Mouse (Mus musculus): Measurements from ENCODE around the gene Tma7.
A peak's percentile ranks its signal among the peaks of the same experiment; 100 is the strongest.

The Tma7 gene

DNA sequence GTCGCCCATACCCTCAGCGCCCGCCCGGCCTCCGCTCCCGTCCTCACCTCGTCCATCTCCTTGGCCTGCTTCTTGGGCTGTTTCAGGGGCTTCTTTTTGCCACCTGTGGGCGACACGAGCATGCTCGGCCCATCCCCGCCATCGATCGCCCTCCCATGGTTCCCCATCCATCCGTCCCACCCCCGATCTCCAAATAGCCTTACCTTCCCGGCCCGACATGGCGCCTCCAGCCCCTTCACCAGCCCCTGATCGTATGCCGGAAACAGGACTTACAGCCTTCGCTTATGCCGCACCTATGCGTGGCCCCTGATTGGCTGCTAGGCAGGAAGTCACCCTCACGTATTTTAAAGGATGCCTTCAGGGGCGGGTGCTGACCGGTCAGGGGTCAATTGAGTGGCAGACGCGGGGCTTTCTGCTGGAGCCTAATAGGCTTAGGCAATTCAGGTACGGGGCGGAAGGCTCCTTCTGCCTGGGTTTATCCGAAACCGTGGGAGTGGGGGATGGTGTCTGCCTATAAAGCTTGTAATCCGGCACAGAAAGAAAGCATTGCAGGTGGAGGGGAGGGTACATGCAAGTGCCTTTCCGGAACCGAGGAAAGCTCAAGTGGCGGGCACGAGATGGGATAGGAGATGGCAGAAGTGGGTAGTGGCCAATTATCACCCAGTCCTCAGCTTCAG, at the start of gene Tma7, which contains the start of gene Ccdc51:
TSS of gene Tma7 (minus strand) at position 464 of the 677 bp plus-strand sequence.
TSS of gene Ccdc51 (plus strand) at position 370 of the 677 bp plus-strand sequence.
- peak; percentile 98 for DNase-seq (ENCODE audit: low read depth, low spot score)

DNA sequence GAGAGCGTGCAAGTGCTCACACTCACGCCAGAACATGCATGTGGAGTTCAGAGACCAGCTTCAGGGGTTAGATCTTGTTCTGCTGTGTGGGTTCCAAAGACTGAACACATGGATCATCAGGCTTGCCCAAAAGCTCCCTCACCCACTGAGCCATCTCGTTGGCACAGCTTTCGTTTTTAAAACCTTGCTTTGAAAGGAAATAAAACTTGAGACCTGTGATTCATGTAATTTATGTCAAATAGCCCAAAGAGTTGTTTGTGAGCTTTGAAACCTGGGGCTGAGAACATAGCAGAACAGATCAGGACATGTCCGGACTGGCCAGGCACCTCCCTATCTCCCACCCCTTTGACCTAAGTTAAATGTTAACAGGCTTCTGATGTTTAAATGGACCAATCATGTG, 47.7 kb upstream of the Tma7 start:
- DNase-seq (ENCODE audit: low read depth, low spot score), result no peak

DNA sequence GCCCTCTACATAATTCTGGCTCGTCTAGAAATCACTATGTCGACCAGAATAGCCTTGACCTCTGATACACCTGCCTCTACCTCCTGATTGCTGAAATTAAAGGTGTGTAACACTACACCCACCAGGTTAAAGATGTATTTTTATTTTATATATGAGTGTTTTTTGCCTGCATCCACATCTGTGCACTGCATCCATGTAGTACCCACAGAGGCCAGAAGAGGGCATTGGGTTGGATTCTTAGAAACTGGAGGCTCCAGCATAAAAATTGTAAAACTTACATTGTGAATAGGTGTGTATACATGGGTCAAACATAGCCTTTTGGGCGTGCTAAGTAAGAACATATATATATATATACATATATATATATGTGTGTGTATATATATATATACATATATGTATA, 45.8 kb upstream of the Tma7 start:
- DNase-seq (ENCODE audit: low read depth, low spot score), result peak; percentile 42

DNA sequence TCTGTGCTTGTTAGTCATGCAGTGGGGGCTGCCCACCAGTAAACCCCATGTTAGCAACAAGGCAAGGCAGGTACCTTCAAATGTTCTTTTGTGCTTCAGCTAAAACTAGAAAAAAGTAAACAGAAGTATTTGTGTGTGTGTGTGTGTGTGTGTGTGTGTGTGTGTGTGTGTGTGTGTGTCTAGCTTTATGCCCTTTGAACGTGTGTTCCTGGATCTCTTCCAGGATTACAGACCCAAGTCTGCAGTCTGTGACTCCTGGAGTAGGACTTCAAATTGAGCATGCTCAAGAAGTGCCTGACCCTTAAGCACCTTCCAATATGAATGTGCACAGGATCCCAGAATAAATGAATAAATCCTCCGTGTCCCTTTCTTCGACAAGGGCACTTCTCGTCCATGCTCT, 44.7 kb upstream of the Tma7 start:
- DNase-seq (ENCODE audit: low read depth, low spot score), result no peak

DNA sequence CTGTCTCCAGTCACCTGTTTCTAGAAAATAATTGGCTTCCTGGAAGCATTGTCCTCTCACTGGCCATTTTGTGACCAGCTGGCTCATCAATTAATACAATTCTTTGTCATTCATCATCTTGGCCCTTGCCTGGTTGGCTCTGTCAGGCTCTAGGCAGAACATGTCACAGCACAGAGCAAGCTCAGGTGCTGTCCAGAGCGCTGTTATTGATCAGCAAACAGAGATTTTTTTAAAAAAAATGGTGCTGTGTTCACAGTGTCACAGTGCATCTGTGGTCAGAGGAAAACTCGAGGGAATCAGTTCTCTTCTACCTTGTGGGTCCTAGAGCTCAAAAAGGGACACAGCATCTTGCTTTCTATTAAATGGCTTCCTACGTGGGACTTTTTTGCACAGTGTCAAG, 43.1 kb upstream of the Tma7 start:
- no peak for DNase-seq (ENCODE audit: low read depth, low spot score)

DNA sequence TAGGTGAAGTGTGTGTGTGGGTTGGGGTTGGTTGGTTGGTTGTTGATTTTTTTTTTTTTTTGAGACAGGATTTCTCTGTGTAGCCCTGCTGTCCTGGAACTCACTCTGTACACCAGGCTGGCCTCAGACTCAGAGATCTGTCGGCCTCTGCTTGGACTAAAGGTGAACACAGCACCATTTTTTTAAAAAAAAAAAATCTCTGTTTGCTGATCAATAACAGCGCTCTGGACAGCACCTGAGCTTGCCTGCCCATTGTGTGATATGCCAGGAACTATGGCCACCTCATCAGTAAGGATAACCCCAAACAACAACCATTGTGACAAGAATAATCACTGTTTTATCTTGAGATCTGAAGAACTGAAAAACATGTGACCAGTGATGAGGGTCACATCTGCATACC, 42.7 kb upstream of the Tma7 start:
- DNase-seq (ENCODE audit: low read depth, low spot score), result no peak

DNA sequence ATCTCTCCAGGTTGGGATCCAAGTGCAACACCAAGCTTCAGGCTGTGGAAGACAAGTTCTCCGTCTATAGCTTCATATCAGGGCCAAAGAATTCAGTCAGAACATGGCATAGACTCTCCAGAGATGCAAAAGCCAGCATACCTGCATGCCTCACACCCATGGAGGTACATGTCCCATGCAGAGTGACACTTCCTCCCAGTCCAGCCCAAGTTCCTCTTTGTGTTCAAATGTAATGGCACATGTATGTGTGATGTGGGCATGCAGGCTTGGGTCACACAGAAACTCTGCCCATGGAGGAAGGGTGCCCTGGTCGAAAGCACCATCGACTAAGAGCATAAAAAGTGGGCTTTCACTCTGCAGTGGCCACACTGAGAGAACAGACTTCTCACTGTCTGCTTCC, 41.8 kb upstream of the Tma7 start:
- DNase-seq (ENCODE audit: low read depth, low spot score), result no peak

DNA sequence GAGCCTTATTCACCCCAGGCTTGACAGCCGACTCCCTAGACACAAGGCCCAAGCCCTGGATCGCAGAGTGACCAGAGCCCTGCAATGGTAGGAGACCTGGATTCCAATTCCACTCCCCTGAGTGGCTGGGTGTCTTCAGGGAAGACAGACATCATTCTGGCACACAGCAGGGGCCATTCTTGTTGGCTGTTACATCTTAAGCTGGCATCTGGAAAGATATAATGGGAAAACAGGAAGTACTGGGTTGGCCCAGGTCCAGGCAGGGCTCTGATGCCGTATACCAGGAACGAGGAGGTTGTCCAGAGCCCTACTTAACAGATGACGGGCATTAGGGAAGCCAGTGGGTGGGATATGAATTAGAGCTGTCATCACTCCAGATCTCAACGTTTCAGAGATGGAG, 40.9 kb upstream of the Tma7 start:
- no peak for DNase-seq (ENCODE audit: low read depth, low spot score)

DNA sequence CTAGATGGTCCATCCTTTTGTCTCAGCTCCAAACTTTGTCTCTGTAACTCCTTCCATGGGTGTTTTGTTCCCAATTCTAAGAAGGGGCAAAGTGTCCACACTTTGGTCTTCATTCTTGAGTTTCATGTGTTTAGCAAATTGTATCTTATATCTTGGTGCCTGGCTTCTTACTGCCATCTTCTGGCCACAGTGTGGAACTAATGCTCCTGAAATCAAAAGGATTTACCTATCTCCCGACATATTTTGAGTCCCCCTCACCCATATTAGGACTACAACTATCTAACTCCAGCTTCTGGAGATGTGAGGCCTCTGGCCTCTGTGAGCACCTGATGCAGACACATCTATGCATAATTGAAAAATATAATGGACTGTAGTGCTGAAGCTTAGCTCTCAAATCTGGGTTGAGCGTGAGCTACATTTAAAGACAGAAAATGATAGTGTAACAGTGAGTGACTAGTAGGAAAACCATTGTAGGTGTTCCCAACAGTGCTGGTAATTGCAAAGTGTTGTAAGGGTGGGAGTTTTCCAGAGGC, 40.2 kb upstream of the Tma7 start:
- peak; percentile 62 for DNase-seq (ENCODE audit: low read depth, low spot score)

DNA sequence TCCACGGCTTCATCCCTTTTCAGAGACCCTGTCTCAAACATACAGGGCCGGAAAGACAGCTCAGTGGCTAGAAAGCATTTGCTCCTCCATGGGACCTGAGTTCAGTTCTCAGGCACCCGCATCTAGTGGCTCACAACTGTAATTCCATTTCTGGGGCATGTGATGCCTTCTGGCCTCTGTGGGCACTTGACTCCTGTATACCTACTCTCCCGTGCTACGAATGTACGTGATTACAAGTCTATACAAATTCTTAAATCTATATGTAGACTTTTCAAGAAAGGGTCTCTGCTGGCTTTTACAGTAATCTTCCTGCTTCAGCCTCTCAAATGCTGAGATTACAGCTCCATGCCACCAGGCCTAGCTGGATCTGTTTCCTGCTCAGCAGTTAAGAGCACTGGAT, 38.6 kb upstream of the Tma7 start:
- no peak for DNase-seq (ENCODE audit: low read depth, low spot score)

DNA sequence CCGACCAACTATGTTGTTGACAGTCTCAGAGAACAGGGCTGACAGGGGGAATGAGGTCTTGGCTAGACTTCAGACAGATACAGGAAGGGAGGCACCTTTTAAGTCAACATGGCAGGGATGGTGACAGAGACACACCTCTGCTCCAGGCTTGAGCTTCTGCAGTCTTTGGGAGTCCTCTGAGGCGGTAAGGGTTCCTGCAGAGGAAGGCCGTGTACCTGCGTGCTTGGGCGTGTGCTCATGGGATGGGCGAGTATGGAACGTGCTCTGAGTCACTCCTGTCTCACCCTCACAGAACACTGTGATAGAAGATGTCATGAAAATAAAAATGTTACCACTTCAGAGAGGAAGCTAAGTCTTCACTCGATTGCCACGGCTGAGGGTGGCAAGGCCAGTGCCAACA, 37.2 kb upstream of the Tma7 start:
- no peak for DNase-seq (ENCODE audit: low read depth, low spot score)

DNA sequence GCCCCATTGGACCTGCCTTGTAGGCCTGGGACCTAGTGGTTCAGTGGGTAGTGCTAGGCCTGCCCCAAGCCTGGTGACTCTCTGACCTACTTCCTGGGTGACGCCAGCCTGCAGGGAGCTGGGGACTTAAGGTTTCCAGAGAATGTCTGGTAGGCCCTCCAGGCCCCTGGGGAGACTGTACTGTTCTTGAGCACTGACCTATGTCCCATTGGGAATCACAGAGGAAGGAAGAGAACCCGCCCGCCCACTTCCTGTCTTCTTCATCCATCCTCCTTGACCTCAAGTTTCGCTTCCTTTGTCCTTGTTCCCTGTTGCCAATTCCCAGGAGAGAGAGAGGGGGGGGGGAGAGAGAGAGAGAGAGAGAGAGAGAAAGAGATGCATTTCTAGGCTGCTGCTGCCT, 35.7 kb upstream of the Tma7 start:
- DNase-seq (ENCODE audit: low read depth, low spot score), result no peak

DNA sequence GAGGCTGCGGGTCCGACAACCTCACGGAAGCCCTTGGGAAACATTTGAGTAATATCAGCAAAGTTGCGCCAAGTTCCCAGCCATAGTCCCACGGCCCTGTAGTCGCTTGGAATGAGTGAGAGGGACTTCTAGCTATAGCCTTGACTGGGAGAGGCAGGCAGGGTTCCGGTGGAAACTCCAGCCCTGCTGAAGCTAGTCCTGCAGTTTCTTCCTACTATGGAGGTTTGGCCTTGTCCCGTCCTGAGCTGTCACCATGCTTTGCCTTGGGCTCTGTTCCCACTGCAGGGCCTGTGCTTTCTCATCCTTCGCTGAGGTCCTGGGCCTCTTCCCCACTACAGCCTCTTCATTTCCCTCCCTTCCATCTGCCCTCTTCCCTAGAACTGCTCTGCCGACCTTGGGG, 33.8 kb upstream of the Tma7 start:
- no peak for DNase-seq (ENCODE audit: low read depth, low spot score)

DNA sequence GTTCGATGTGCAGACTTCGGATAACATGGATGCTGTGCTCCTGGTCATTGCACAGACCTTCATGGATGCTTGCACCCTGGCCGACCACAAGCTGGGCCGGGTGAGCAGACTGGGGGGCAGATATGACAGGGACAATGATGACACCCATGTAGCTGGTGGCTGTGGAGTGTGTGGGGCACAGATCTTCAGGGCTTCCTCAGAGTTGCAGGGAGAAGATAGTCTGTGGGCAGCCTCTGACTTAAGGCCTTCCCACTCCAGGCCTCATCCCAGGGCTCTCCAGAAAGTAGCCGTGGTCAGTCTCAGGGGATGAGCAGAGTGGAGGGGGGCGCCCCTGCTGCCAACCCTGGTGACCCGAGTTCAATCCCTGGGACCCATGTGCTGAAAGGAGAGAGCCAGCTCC, 32.5 kb upstream of the Tma7 start:
- DNase-seq (ENCODE audit: low read depth, low spot score), result no peak

DNA sequence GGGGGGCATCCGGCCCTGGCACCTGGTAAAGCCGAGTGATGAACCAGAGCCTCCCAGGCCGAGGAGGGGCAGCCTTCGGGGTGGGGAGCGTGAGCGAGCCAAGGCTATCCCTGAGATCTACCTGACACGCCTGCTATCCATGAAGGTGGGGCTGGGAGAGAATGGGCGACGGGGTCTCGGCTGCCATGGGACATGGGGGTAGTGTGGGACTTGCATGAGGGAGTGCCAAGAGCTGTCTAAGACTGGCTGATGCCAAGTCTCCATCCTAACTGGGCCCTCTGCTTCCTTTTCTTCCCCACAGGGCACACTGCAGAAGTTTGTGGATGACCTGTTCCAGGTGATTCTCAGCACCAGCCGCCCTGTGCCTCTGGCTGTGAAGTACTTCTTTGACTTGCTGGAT, 31.9 kb upstream of the Tma7 start:
- DNase-seq (ENCODE audit: low read depth, low spot score), result no peak

DNA sequence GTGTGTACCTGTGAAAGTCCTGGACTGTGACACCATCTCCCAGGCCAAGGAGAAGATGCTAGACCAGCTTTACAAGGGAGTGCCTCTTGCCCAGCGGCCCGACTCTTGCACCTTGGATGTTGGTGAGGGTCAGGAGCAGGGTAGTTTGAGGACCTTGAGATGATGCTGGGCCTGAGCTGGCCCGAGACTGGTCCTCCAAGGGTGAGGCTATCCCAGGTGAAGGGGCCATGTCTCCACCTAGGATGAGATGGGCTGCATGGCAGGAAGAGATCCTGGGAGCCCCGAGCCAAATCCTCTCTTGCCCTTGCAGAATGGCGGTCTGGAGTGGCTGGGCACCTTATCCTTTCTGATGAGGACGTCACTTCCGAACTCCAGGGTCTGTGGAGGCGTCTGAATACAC, 30.9 kb upstream of the Tma7 start:
- DNase-seq (ENCODE audit: low read depth, low spot score), result no peak

DNA sequence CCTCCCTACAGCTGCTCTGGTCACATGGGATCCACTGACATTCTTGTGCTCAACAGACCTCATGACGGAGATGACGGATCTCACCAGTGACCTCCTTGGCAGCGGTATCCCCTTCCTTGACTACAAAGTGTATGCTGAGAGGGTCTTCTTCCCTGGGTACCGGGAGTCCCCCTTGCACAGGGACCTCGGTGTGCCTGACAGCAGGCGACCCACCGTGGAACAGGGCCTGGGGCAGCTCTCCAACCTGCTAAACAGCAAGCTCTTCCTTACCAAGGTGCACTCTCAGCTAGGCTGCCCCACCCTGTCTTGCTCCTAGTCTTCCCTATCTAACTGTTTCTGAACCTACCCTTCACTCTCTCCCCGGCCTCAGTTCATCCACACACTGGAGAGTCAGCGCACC, 29.2 kb upstream of the Tma7 start:
- no peak for DNase-seq (ENCODE audit: low read depth, low spot score)

DNA sequence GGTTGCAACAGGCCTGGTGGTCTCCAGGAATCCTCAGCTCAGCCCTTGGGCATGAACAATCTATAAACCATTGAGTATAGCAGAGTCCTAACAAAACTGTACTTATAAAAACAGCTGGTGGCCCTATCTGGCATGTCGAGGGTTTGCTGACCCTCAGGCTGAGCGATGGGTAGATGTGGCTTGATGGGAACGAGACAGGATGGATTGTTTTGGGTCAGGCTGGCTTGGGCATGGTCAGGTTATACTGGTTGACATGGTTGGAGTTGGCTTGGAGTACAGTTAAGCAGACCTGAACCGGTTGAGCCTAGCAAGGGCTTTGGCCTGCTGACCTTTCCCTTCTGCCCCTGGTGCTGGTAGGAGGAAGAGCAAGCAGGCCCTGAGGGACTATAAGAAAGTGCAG, 28.7 kb upstream of the Tma7 start:
- no peak for DNase-seq (ENCODE audit: low read depth, low spot score)

DNA sequence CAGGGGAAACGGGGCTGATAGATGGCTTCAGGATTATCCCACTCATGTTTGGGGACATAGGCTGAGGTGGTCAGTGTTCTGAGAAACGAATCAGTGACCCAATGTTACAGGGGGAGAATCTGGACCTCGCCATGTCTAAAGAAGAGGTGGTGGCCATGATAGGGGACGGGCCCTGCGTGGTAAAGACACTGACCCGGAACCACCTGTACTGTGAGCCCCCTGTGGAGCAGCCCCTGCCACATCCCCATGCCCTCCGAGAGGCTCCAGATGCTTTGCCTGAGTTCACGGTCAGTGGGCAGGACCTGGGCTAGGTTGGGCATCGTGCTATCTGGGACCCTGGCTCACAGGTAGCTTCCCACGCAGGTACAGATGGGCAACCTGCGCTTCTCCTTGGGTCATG, 27.9 kb upstream of the Tma7 start:
- DNase-seq (ENCODE audit: low read depth, low spot score), result no peak

DNA sequence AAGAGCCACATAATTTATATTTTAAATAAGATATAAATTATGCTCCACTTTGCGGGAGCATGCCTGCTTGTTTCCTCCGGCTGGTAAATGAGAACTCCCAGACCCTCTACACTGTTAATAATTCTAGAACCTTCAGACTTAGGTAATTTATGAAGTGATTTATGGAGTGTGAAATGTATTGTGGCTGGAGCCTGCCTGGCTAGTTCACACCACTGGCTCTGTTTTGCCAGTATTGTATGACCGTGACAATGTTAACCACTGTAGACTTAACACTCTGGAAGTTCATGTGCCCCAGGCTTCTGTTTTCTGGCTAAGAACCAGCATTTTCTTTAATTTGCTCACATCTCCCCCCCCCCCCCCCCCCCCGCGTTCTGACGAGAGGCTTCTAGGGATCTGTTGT, 25.0 kb upstream of the Tma7 start:
- no peak for DNase-seq (ENCODE audit: low read depth, low spot score)

DNA sequence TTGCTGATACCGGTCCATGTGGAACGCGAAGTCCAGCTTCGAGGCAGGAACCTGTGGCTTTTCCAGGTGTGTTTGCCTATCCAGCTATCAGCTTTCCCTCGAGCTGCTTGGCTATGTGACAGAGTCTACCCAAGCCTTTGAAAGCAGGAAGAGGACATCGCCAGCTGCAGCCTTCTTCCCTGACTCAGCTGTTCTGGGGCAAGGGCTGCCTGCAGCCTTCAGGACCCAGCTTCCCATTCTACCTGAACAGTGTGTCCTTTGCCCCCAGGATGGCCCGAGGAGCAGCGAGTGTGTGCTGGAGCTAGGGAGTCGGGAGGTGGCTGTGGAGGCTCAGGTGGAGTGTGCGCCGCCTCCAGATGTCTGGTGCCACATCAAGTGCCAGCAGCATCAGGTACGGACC, 23.3 kb upstream of the Tma7 start:
- DNase-seq (ENCODE audit: low read depth, low spot score), result no peak

DNA sequence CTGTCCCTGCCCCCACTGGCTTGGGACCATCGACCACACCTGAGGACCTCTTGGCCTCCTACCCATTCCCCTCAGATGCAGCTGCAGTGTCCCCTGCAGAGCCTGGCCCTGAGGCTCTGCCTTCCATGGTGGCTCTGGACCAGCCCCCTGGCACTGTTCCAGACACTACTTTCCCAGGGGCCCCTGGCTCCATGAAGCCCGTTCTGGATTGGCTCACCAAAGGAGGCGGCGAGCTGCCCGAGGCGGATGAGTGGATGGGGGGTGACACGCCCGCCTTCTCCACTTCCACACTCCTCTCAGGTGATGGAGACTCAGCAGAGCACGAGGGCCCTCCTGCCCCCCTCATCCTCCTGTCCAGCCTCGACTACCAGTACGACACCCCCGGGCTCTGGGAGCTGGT, 22.6 kb upstream of the Tma7 start:
- DNase-seq (ENCODE audit: low read depth, low spot score), result no peak

DNA sequence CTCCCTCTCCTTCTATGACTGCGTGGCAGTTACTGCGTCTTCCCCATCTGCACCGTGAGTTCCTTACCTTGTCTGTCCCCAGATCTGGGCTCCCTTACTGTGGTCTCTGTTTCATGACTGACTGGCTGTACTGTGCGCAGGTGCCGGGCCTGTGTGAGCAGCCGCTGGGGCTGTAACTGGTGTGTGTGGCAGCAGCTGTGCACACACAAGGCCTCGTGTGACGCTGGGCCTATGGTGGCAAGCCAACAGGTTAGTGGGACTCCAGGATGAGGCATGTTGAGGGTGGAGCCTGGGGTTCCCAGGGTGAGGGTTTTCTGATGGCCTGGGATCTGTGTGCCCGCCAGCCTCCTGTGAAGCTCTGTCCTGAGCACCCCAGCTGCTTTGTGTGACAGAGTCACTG, 21.7 kb upstream of the Tma7 start:
- no peak for DNase-seq (ENCODE audit: low read depth, low spot score)

DNA sequence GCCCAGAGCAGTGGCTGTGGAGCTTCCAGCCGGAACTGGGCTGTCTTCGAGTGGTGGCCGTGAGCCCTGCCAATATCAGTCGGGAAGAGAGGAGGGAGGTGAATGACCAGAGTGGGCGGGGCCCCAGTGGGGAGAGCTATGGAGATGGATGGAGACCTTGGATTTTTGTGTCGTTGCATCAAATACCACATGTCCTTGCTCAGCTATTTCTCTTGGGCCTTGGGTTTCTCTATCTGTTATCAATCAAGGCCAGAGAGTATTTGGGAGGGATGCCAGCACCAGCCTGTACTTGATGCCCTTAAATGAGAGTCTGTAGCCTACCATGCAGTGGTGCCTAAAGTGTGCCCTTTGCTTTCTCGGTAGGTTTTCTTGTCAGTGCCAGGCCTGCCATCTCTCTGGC, 20.9 kb upstream of the Tma7 start:
- DNase-seq (ENCODE audit: low read depth, low spot score), result no peak
